Mouse (Mus musculus) spleen, adult 12 weeks (tissue): Measurements from ENCODE around the gene Rasgef1b.
A peak's percentile ranks its signal among the peaks of the same experiment; 100 is the strongest.

Source experiments
- DNase-seq: peaks from one replicate; pipeline ENCODE4 v3.0.0; 2022; ENCODE audit warnings: low spot score

The Rasgef1b gene

DNA sequence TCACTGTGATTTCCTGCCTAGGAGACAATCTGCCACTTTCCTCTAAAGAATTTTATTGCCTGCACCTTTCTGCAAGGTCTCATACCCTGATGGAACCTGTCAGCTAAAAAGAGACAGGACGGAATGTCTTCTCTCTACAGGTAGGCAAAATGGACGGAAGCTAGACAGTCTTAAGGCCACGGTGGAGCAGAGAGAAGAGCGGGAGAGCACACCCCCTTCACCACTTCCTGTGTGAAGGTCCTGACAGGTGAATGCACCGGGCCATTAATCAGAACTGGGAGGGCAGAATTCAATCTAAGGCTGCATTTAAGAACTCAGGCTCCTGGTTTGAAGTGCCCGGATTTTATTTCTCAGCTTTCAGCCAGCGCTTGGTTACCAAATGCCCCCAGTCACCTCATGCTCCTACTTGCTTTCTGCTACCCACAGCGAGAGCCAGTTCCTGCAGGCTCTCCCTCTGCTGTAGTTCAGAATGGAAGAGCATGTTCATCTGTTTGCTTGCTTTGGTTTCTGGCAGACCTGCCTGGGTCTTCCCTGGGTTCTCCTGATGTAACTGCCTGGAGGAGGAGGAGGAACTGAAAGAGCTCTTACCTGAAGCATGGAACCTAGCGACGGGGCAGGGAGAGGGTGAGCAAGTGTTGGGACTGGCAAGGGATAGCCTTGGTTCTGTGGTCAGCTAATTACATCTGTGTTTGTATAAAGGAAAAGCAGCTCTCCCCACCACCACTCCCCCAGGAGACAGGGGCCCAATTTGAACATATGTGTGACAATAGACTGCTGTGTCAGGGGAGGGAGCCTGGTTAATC lies 233.3 kb downstream of the Rasgef1b start:
- no peak for DNase-seq

DNA sequence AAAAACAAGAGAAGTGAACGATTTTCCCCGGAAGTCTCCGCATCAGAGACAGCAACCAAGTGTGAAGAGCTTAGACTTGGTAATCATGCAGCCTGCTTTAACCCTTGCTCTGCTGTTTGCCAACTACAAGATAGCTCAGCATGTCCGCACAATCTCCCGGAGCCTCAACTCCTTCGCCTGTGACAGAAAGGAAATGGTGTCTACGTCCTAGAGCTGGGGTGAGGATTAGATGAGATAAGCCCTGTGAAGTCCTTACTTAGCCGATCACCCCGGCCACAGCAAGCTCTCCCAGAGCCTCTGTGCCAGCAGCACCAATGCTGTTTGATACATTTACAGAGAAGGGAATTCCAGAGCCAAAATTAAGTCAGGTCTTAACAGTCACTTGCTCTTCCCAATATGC lies 235.0 kb downstream of the Rasgef1b start:
- DNase-seq: no peak

DNA sequence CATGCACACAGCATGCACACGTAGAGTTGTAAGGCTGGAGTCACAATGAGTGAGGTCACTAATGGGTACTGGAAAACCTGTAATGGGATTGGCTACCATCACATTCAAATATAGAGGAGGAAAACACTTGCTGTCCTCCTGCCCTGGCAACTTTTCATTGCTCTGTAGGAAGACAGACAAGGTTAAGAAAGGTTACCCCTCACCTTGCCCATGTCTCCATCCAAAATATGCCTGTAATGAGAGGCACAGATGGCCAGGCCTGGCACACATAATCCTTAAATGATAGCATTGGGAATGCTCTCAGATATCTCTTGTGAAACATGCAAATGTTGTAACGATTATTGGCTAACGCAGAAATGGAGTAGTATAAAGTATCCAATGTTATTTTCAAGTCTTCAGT lies 235.8 kb downstream of the Rasgef1b start:
- no peak for DNase-seq

DNA sequence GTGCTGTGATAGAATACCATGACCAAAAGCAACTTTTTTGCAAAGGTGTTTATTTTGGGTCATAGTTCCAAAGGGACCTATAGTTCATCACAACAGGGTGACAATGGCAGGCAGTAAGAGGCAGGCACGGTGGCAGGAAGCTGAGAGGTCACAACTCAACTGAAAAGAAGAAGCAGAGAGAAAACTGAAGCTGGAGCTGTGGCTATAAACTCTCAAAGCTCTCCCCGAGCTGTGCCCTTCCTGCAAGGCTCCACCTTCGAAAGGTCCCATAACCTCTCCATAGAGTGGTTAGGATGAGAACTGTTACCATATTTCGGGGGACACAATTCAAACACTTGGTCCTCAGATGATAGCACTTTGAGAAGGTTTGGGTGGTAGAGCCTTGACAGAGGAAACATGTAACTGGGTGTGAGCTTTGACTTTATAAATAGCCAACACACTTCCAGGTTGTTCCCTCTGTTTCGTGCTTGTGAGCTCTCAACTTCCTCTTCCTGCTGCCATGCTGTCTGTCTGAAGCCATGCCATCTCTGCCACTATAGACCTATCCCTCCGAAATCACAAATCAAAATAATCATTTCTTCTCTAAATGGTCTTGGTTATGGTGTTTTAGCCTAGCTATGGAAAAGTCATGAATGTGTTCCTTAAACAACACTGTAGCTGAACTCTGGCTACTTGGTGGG lies 240.2 kb downstream of the Rasgef1b start:
- no peak for DNase-seq

DNA sequence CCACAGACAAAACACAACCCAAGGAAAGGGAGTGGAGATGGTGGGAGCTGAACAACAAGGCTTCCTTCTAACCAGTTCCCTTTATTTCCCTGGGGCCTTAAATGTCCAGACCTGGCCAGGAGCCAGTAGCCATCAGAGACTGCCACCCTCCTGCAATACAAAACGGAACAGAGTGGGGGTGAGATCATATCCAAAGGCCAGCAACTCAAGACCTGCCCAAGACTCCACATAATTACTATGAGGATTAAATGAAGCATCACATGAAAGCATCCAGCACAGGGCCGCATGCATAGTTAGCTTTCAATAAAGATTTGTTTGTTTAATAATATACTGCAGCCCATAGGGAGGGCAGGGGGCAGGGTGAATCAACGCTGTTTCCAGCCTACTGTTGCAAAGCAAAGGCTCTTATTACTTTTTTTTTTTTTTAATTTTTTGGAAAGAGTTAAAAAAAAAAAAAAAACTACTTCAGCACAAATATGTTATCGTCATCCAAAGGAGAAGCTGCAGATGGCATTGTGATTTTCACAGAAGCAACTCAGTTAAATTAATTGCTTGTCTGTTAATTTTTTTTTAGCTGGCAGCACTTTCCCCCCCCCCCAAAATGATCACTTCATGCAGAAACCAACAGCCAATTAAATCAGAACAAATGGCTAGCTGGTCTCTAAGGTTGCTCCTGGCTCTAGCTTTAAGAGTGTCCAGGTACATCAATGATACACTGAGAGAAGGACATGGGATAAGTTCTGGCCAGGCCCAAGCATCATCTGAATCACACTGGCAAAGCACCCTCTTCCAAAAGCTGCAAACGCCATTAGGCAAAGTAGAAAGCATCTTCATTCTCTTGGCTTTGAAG lies 241.6 kb downstream of the Rasgef1b start:
- DNase-seq: no peak

DNA sequence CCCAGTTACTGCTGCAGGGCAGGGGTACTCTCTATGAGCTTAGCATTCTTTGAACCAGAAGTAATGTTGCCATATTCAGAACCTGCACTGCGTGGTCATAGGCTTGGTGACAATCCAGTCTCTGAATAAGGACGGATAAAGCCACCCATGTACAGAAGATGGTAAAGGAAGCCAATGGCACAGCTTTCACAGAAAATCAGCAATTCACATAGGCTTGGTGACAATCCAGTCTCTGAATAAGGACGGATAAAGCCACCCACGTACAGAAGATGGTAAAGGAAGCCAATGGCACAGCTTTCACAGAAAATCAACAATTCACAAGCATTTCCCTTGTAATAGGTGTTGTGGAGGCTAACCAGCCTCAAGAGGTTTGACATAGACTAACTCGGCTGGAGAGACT lies 245.7 kb downstream of the Rasgef1b start:
- no peak for DNase-seq

DNA sequence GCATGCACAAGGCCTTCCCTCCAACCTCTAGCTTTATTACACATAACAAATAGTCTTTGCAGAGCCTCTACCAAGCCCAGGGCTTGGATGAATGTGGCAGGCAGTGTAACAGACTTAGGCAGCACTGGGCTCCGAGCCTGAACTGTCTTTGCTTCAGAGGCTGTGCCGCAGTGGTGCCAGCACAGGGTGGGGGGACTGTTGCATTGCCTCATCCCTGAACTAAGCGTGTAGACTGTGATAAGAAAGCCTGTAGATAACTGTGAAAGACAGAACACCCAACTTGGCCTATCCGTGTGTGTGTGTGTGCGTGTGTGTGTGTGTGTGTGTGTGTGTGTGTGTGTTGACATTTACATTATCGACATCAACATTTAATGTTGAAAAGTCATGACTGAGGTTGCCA lies 246.3 kb downstream of the Rasgef1b start:
- DNase-seq: no peak

DNA sequence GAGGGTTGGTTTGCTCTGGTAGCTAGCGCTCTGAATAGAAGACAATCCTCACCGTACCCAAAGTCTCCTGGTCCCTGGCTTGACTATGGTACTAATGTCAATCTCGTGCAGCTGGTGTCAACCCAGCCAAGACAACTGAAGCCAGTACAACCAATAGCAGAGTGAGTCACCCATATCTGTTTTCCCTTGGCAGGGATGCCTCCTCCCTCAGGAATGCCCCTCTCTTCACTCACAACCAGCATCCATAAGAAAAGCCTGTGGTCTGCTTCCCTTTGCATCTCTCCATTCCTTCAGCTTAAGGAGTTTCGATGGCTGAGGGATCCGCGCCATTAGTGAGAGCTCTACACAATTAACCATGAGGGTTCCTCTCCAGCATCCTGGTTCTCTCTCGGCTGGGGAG lies 246.8 kb downstream of the Rasgef1b start:
- DNase-seq: no peak

DNA sequence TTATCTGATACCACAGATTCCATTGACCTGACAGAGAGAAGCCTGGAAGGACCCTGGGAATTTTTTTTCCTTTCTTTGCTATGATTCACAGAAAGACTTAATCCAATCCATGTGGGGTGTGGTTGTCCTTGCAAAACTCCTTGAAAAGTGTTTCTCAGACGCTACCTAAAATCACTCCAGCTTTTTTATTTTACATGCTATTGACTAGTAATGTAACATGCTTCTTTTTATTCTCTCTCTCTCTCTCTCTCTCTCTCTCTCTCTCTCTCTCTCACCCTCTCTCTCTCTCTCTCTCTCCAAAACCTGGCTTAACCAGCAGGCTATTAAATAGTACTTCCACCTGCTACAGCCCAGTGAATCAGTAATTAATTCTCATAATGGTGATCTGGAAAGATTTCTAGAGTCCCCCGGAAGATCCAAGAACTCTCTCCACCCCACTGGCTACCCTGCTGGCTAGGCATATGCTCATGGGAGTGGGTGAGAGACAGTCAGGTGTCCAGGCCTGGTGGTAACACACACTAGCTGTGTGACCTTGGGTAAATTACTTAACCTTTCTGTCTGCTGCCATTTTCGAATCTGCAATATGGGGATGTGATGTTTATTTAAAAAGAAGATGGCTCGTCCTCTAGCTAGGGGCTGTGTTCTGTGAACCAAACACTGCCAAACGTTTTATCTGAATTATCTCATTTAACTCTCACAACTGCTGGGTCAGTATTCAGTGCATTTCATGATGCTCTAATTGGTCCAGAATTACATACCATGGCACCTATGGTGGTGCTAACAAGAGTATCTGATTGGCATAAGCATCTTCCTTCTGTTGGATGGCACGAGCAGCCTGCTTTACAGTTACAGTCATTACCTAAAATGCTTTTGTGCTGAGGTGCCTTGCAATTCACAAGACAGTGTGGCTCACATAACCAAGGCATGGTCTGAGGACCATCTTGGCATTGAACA lies 248.5 kb downstream of the Rasgef1b start:
- DNase-seq: no peak

DNA sequence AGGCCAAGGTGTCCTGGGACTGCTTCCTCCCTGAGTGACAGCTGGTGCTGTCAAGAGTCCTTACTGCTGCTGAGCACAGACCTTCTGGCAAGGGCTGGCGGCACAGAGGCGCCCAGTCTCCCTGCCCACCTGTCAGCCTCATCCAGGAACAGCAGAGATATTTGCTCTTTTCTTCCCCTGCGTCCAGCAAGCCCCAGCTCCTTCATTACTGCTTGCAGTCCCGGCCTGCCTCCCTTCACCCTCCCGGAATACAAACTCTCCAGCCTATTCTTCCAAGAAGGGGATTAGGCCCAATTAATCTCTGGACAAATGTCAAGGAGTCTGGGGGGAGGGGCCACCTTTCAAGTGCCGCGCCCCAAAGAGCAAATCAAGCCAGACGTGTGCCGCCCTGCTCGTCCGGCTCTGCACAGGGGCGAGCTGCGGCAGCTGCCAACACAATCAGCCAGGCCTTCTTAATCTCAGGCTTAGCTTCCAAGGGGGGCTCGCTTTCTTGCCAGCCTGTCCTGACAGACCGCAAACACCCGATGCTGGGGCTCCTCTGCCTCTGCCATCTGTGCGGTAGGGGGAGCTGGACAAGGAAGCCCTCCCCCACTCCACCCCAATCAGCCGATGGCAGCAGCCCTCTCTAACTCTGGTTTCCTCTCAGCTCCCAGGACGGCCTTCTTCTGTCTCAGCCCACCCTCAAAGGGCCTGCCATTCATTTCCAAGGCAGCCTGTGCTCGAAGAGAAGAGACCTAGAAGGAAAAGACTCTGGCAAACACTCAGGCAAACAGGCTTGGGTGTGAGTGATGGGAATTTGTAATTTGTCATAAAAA lies 249.4 kb downstream of the Rasgef1b start:
- DNase-seq: no peak

DNA sequence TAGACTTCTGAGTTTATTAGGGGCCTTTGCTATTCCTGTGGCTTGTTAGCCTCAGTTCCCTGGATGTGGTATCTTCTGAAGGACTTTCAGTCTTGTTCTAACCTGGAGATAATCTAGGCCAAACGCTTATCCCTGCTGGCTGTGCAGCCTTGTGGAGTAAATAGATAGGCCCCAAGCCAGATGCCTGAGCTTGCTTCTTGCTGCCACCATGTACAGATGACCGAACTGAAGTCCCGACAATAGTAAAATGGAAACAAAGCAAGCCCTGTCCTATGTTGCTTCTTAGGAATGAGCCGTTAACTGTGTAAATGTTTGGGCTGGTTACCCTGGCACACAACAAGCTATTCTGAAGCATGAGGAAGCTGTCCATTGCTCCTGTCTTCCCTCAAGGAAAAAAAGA lies 250.1 kb downstream of the Rasgef1b start:
- no peak for DNase-seq

DNA sequence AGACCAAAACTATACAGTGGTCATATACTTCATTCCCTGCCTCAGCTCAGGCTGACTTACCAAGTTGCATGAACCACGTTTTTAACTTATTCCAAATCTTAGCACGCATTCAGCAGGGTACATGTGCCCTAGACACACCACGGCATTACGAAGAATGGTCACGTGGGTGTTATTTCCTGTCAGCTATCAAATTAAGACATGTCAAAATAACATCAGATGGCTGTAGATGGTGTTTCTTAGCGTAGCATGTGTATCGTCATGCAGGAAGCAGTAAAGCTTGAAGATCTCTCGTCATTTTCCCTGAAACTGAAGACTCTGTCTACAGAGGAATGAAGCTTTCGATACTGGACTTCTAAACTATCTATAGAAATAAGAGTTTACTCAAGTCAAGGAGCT lies 251.4 kb downstream of the Rasgef1b start:
- no peak for DNase-seq

DNA sequence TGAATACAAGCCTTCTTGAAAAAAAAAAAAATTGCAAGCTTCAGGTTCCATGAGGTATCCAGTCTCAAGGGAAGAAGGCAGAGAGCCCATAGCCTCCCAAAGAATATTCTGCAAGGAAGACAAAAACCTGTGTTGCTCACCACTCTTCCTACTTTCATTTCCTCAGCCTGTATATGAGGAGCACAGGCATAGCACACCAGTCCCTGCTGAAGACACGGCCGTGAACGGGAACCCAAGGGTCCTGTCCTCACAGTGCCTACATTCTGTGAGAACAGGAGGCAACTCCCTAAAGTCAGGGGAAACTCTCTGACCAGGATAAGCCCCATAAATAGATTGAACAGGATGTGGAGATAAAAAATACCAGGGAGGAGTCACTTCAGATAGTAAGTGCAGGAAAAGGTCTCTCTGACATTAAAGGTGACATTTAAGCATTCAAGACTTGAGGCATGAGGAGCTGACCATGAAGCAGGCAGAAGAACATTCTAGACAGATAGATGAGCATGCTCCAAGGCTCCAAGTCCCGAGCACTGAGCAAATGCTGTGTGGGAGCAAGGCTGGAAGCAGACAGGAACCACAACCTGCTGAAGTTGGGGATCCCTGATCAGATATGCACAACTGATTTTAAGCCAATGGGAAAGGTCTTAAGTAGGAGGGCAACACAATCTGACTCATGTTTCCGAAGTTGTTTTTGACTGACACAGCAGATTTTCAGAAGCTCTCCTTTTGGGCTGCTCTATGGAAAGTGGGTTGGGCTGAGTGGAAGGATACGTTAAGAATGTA lies 252.0 kb downstream of the Rasgef1b start:
- DNase-seq: no peak

DNA sequence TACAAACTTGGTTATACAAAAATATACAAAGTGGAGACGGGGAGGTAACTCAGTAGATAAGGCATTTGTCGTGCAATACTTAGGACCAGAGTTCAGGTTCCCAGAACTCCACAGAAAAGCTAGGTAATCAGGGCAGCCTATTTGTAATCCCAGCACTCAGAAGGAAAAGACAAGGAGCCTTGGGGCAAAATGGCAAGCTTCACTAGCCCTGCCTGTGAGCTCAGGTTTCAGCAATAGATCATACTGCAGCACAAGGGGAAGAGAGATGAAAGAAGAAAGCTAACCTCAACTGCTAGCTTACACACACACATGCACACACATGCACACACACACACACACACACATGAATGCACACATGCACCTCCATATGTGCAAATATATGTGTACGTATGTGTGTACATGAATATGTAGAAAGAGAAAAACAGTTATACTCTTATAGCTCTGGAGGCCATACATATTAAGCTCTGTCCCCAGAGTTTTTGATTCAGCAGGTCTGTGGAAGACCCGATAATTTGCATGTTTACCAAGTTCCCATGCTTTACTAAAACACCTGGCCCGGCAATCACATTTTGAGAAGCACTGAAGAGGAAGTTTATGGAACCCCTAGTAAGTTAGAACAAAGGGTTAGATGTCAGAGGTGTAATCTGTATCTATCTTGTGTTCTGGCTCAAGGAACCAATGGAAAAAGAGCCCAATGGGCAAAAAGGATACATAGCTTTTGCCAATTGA lies 256.1 kb downstream of the Rasgef1b start:
- DNase-seq: no peak

DNA sequence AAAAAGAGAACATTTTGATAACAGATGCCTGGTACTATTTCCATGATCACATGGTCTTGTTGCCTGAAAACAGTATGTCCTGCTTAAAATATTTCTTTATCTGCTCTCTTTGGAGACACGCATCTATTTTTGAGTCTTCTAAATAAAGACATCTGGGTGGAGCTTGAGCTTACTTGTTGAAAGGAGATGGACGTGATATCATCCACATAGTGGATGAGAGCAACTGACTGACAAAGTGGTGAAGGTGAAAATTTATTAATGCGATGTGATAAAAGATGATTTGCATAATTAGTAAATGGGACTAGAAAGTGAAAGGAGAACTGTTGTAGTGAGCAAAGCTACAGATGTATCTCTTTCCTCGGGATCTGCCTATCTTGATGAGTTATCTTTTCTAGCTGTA lies 257.1 kb downstream of the Rasgef1b start:
- no peak for DNase-seq

DNA sequence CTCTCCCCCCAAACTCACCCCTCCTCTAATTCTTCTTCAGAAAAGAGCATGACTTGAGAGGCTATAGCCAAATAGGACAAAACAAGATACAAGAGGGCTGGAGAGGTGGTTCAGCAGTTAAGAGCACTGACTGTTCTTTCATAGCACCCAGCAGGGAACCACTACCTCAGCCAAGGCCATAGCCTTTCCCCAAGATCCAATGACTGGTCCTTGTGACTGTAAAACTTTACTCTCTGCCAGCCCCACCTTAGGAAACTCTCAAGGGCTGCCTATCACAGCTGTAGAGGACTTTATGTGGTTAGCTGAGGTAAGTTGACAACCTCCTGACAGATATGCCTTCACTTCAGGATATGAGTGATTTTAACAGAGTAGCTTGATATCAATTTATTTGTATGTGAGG lies 258.3 kb downstream of the Rasgef1b start:
- DNase-seq: no peak

DNA sequence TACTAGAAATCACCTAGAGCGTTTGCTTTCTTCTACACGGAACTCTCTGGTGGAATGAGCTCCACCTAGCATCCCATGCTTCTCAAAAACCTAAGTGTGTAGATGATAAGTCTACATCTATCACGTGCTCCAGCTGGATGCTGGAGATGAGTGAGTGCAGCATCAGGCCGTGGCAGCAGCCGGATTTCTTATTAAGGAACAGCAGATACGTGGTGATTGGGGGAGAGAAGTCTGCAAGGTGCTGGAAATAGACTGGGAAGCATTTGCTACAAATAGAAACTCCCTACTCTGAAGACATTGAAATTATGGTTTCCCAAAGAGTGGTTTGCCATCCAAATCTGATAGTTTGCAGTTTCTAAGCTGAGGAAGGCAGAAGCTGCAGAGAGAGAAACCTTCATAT lies 269.9 kb downstream of the Rasgef1b start:
- no peak for DNase-seq

DNA sequence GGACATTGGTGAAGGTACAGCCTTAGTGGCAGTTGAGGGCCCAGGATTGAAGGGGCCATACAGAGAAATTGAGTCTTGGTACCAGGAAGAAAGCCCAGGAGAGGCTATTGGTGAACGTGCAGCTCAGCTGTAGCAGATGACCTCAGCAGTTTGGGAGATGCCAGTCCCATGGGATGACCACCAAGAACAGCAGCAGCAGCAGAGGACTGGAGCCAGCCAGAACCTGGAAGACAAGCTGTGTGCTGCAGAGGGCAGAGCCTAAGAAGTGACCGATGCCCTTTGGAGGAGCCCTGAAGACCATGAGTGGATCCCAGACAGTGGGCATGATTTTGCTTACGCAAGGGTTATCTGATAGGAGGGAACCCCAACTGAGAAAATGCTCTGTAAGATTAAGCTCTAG lies 271.6 kb downstream of the Rasgef1b start:
- DNase-seq: no peak

DNA sequence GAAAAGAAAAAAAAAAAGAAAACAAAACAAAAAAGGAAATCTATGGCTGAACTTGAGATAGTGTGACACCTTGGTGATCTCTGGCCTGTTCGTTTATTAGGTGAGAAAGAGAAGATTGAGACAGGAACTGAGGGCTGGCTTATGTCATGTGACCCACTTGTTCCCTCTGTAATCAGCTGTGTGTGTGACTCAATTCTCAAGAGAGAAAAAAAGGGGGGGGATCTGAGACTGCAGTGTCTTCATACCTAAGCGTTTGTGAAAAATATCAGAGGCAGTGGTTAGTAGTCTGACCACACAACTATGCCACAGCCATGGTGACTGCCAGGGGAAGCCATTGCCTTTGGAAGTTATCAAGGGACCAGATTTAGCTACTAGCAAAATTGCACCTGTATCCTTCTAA lies 276.9 kb downstream of the Rasgef1b start:
- peak; percentile 6 for DNase-seq
